Comparison of ENCODE assay signal across 18 mouse cellular contexts in genomic region chr10:96980494-96980831, GRCm38 (mm10).
A peak's percentile ranks its signal among the peaks of the same experiment; 100 is the strongest.
DNase-seq lines count a peak whose midpoint lies in the region; ATAC-seq lines count a peak whose summit lies in the region.
"Had no signal": no experiment of that assay in that cellular context is flagged by ENCODE, and none has a peak within 500 bp of the region (broad histone marks: within the 10 kb centered on the region; RNA-seq: fewer than 3 reads in every experiment).

No protein-coding gene starts in this region.

- H3K9ac ChIP-seq in hindbrain, embryonic 11.5 days (ENCODE audit: low read depth, low read length), result no peak overlapping the region
- no peak overlapping the region for H3K9ac ChIP-seq in hindbrain, embryonic 16.5 days (ENCODE audit: low read depth, low read length)
- H3K9ac ChIP-seq in forebrain, embryonic 13.5 days, result no peak overlapping the region
- no peak overlapping the region for H3K9ac ChIP-seq in hindbrain, embryonic 15.5 days
- H3K9ac ChIP-seq in neural tube, embryonic 13.5 days, result no peak overlapping the region
- H3K9ac ChIP-seq: embryonic facial prominence, embryonic 15.5 days had no signal

- intact Hi-C loops in gastrocnemius, postnatal 14 days (cut with DNase I; ENCODE audit: low total_unique reads), result no loop called here

- 0 out of 2 replicates have a peak, but pooled peaks cover 3% of the 10 kb centered on the region for H3K4me1 ChIP-seq in hindbrain, embryonic 11.5 days (replicated peaks; ENCODE audit: control insufficient read depth, insufficient read depth, low read length)
- no peaks in the 10 kb centered on the region for H3K4me1 ChIP-seq in hindbrain, embryonic 16.5 days (ENCODE audit: control insufficient read depth, insufficient read depth, low read depth, low read length)
- peaks cover 21% of the 10 kb centered on the region for H3K4me1 ChIP-seq in forebrain, embryonic 13.5 days
- peaks cover 10% of the 10 kb centered on the region for H3K4me1 ChIP-seq in hindbrain, embryonic 15.5 days (replicated peaks)
- peaks cover 23% of the 10 kb centered on the region for H3K4me1 ChIP-seq in neural tube, embryonic 13.5 days (replicated peaks)

- no peaks in the 10 kb centered on the region for H3K36me3 ChIP-seq in hindbrain, embryonic 11.5 days (ENCODE audit: control insufficient read depth, insufficient read depth, low read length)
- no peaks in the 10 kb centered on the region for H3K36me3 ChIP-seq in hindbrain, embryonic 16.5 days (ENCODE audit: control insufficient read depth, insufficient read depth, low read length)
- no peaks in the 10 kb centered on the region for H3K36me3 ChIP-seq in forebrain, embryonic 13.5 days (ENCODE audit: poor library complexity, severe bottlenecking)
- no peaks in the 10 kb centered on the region for H3K36me3 ChIP-seq in hindbrain, embryonic 15.5 days
- no peaks in the 10 kb centered on the region for H3K36me3 ChIP-seq in neural tube, embryonic 13.5 days
- H3K36me3 ChIP-seq: embryonic facial prominence, embryonic 15.5 days had no signal

- peak; percentile 35 for DNase-seq in hindbrain, embryonic 11.5 days (ENCODE audit: low spot score)
- no peak for DNase-seq in kidney, postnatal 36 days
- DNase-seq in spleen, postnatal 10 days (ENCODE audit: low spot score in 2 of 2), result no peak
- no peak for DNase-seq in gastrocnemius, postnatal 14 days
- DNase-seq: adrenal gland, postnatal 14 days; cerebellum, adult 18-20 months; gastrocnemius, postnatal 25 days; kidney, adult 2 months; kidney, postnatal 25 days; layer of hippocampus, postnatal 36 days; lung, adult 18-20 months; right cerebral cortex, adult 18-20 months; thymus, adult 18-20 months had no signal

- no peak overlapping the region for H3K4me3 ChIP-seq in hindbrain, embryonic 11.5 days (ENCODE audit: low read depth, low read length)
- no peak overlapping the region for H3K4me3 ChIP-seq in hindbrain, embryonic 16.5 days (ENCODE audit: low read length)
- no peak overlapping the region for H3K4me3 ChIP-seq in forebrain, embryonic 13.5 days
- H3K4me3 ChIP-seq in hindbrain, embryonic 15.5 days, result no peak overlapping the region
- no peak overlapping the region for H3K4me3 ChIP-seq in neural tube, embryonic 13.5 days
- H3K4me3 ChIP-seq: embryonic facial prominence, embryonic 15.5 days had no signal

- WGBS in hindbrain, embryonic 11.5 days, result 40% methylated on average over 3 of the region's 3 CpGs
- WGBS in hindbrain, embryonic 16.5 days, result 14% methylated on average over 3 of the region's 3 CpGs
- 5% methylated on average over 3 of the region's 3 CpGs for WGBS in forebrain, embryonic 13.5 days
- WGBS in hindbrain, embryonic 15.5 days, result 13% methylated on average over 3 of the region's 3 CpGs
- WGBS in neural tube, embryonic 13.5 days, result 27% methylated on average over 3 of the region's 3 CpGs

- peak; percentile 74 for ATAC-seq in hindbrain, embryonic 11.5 days (ENCODE audit: low FRiP score)
- ATAC-seq in hindbrain, embryonic 16.5 days, result no peak
- peak; percentile 77 for ATAC-seq in forebrain, embryonic 13.5 days
- peak; percentile 46; the same call in 1 of the 2 replicates for ATAC-seq in hindbrain, embryonic 15.5 days (ENCODE audit: low FRiP score, low read depth)
- peak; percentile 51; the same call in 1 of the 2 replicates for ATAC-seq in neural tube, embryonic 13.5 days (ENCODE audit: low read depth)

- H3K4me2 ChIP-seq in hindbrain, embryonic 11.5 days (replicated peaks; ENCODE audit: low read depth, low read length), result no peak overlapping the region
- H3K4me2 ChIP-seq in hindbrain, embryonic 16.5 days (ENCODE audit: low read length), result no peak overlapping the region
- peak overlapping the region; percentile 27; the same call in 1 of the 2 replicates for H3K4me2 ChIP-seq in forebrain, embryonic 13.5 days
- no peak overlapping the region for H3K4me2 ChIP-seq in hindbrain, embryonic 15.5 days
- H3K4me2 ChIP-seq in neural tube, embryonic 13.5 days, result no peak overlapping the region
- H3K4me2 ChIP-seq: embryonic facial prominence, embryonic 15.5 days had no signal

- peak overlapping the region; percentile 56 for H3K27ac ChIP-seq in hindbrain, embryonic 11.5 days (ENCODE audit: low read depth, low read length)
- no peak overlapping the region for H3K27ac ChIP-seq in hindbrain, embryonic 16.5 days (ENCODE audit: low read depth, low read length)
- H3K27ac ChIP-seq in forebrain, embryonic 13.5 days, result peak overlapping the region; percentile 79
- 0 out of 2 replicates have a peak overlapping the region, but pooled peaks have one; percentile 48 for H3K27ac ChIP-seq in hindbrain, embryonic 15.5 days (replicated peaks)
- H3K27ac ChIP-seq in neural tube, embryonic 13.5 days (replicated peaks), result peak overlapping the region; percentile 87
- H3K27ac ChIP-seq: embryonic facial prominence, embryonic 15.5 days had no signal

- H3K9me3 ChIP-seq in hindbrain, embryonic 11.5 days (ENCODE audit: control insufficient read depth, low read length), result no peaks in the 10 kb centered on the region
- no peaks in the 10 kb centered on the region for H3K9me3 ChIP-seq in hindbrain, embryonic 16.5 days (ENCODE audit: control insufficient read depth, low read length)
- no peaks in the 10 kb centered on the region for H3K9me3 ChIP-seq in forebrain, embryonic 13.5 days (replicated peaks)
- no peaks in the 10 kb centered on the region for H3K9me3 ChIP-seq in hindbrain, embryonic 15.5 days
- no peaks in the 10 kb centered on the region for H3K9me3 ChIP-seq in neural tube, embryonic 13.5 days
- H3K9me3 ChIP-seq: embryonic facial prominence, embryonic 15.5 days had no signal

- H3K27me3 ChIP-seq in hindbrain, embryonic 11.5 days (ENCODE audit: control insufficient read depth, insufficient read depth, low read length), result no peaks in the 10 kb centered on the region
- H3K27me3 ChIP-seq in hindbrain, embryonic 16.5 days (replicated peaks; ENCODE audit: control insufficient read depth, insufficient read depth, low read length), result no peaks in the 10 kb centered on the region
- no peaks in the 10 kb centered on the region for H3K27me3 ChIP-seq in forebrain, embryonic 13.5 days
- no peaks in the 10 kb centered on the region for H3K27me3 ChIP-seq in hindbrain, embryonic 15.5 days
- H3K27me3 ChIP-seq in neural tube, embryonic 13.5 days, result no peaks in the 10 kb centered on the region
- H3K27me3 ChIP-seq: embryonic facial prominence, embryonic 15.5 days had no signal
